Mouse (Mus musculus) thymus, adult 2 months (tissue): ENCODE data around the gene Grik5. TPM values are rescaled to one million over a fixed set of nuclear protein-coding genes. Genes with fewer than 3 reads are reported as not detected.

ENCODE experiments used
- DNase-seq: peaks from one replicate; pipeline ENCODE4 v3.0.0; 2021
- H3K27ac ChIP-seq: fragments of 200-500 bp; 2 replicates; pipeline ENCODE4 v1.5.1; 2012; ENCODE audit warnings: low read length, control low read depth; ENCODE audit not compliant: control insufficient read depth, insufficient read depth
- H3K27me3 ChIP-seq: fragments of 200-500 bp; 2 replicates; pipeline ENCODE4 v1.6.1; 2012; ENCODE audit warnings: mild to moderate bottlenecking, low read length, moderate library complexity, mixed read lengths; ENCODE audit not compliant: control insufficient read depth, insufficient read depth
- H3K36me3 ChIP-seq: fragments of 200-500 bp; 2 replicates; pipeline ENCODE4 v1.6.1; 2012; ENCODE audit warnings: mild to moderate bottlenecking, low read length, moderate library complexity; ENCODE audit not compliant: control insufficient read depth, insufficient read depth
- H3K4me1 ChIP-seq: fragments of 200-500 bp; replicated peaks from 2 replicates; pipeline ENCODE4 v1.6.1; 2012; ENCODE audit warnings: low read length; ENCODE audit not compliant: control insufficient read depth, insufficient read depth
- H3K4me3 ChIP-seq: fragments of 200-500 bp; 2 replicates; pipeline ENCODE4 v1.5.1; 2012; ENCODE audit warnings: mild to moderate bottlenecking, low read length, control low read depth, moderate library complexity; ENCODE audit not compliant: control insufficient read depth, insufficient read depth
- CTCF ChIP-seq: fragments of 200-500 bp; IDR thresholded peaks from 2 replicates; pipeline ENCODE4 v1.5.1; 2012; ENCODE audit warnings: mild to moderate bottlenecking, control low read depth, low read length, moderate library complexity, borderline replicate concordance; ENCODE audit not compliant: control insufficient read depth, poor library complexity, insufficient read depth; ENCODE audit errors: extremely low read depth
- POLR2A ChIP-seq: fragments of 200-500 bp; IDR thresholded peaks from 2 replicates; pipeline ENCODE4 v1.6.1; 2012; ENCODE audit warnings: mild to moderate bottlenecking, low read length, control low read depth, moderate library complexity; ENCODE audit not compliant: control insufficient read depth, poor library complexity, insufficient read depth; ENCODE audit errors: extremely low read depth
- WGBS: fragments of 180-500 bp; shearing (Covaris S2); methylation state at CpG from one replicate; pipeline ENCODE4 v1.1.7; 2018; 5-methylcytosine and 5-hydroxymethylcytosine counted together
- polyA plus RNA-seq: library from polyadenylated mRNA; depleted of rRNA; stranded (reverse); fragments of >200 nt; gene quantifications from 2 replicates; pipeline ENCODE4 v1.2.3, GENCODE M21; 2012

The Grik5 gene
- polyA plus RNA-seq, 1 experiment: 19.1 TPM

GRCm38 (mm10) chr7:24984307-24984706 lies 87.8 kb downstream of the Grik5 start:
- WGBS: 100% methylated on average over 2 of the region's 2 CpGs
- TF ChIP-seq CTCF: no peak
- TF ChIP-seq POLR2A: no peak
- Histone ChIP-seq H3K4me1 (peaks cover 7% of the 10 kb centered on the region), H3K27me3 (no peaks in the 10 kb centered on the region), H3K36me3 (no peaks in the 10 kb centered on the region), H3K4me3 (no peak overlapping the region), H3K27ac (no peak overlapping the region)
- no peak for DNase-seq

- H3K36me3 ChIP-seq: no peaks in the 10 kb centered on the region
- H3K4me1 ChIP-seq: peaks cover 11% of the 10 kb centered on the region
- no peak overlapping the region for H3K4me3 ChIP-seq
- WGBS: 93% methylated on average over 5 of the region's 5 CpGs
- no peak overlapping the region for H3K27ac ChIP-seq
- H3K27me3 ChIP-seq: no peaks in the 10 kb centered on the region
- no peak for TF ChIP-seq POLR2A
- TF ChIP-seq CTCF: no peak
- DNase-seq: no peak
Measured at GRCm38 (mm10) chr7:24983396-24983795, 88.8 kb downstream of the Grik5 start.

- H3K27ac ChIP-seq: no peak overlapping the region
- no peaks in the 10 kb centered on the region for H3K27me3 ChIP-seq
- WGBS: 93% methylated on average over 7 of the region's 7 CpGs
- H3K36me3 ChIP-seq: no peaks in the 10 kb centered on the region
- no peak overlapping the region for H3K4me3 ChIP-seq
- no peak for DNase-seq
- peaks cover 6% of the 10 kb centered on the region; the same call in 1 of the 2 replicates for H3K4me1 ChIP-seq
- TF ChIP-seq POLR2A (no peak), CTCF (no peak)
Measured at GRCm38 (mm10) chr7:24980439-24980838, 91.7 kb downstream of the Grik5 start.

GRCm38 (mm10) chr7:24978781-24979180 lies 93.4 kb downstream of the Grik5 start:
- 15% methylated on average over 7 of the region's 7 CpGs for WGBS

GRCm38 (mm10) chr7:24974893-24975595 lies 97.1 kb downstream of the Grik5 start:
- peak; percentile 35 for DNase-seq
- peaks cover 16% of the 10 kb centered on the region for H3K4me1 ChIP-seq
- no peak overlapping the region for H3K4me3 ChIP-seq

More at GRCm38 (mm10) chr7:24978781-24979180, 93.4 kb downstream of the Grik5 start:
- H3K36me3 ChIP-seq: no peaks in the 10 kb centered on the region
- no peak overlapping the region for H3K4me3 ChIP-seq
- TF ChIP-seq POLR2A: no peak
- TF ChIP-seq CTCF: no peak
- H3K27me3 ChIP-seq: no peaks in the 10 kb centered on the region
- no peak overlapping the region for H3K27ac ChIP-seq
- H3K4me1 ChIP-seq: peaks cover 11% of the 10 kb centered on the region; the same call in 1 of the 2 replicates
- DNase-seq: no peak

GRCm38 (mm10) chr7:24973902-24974301 lies 98.2 kb downstream of the Grik5 start:
- Histone ChIP-seq H3K4me3 (no peak overlapping the region), H3K27me3 (no peaks in the 10 kb centered on the region), H3K27ac (no peak overlapping the region), H3K4me1 (peaks cover 16% of the 10 kb centered on the region), H3K36me3 (no peaks in the 10 kb centered on the region)
- WGBS: 90% methylated on average over 5 of the region's 5 CpGs
- DNase-seq: no peak
- TF ChIP-seq POLR2A (no peak), CTCF (no peak)

More at GRCm38 (mm10) chr7:24974893-24975595, 97.1 kb downstream of the Grik5 start:
- TF ChIP-seq CTCF (peak; percentile 83), POLR2A (no peak)
- Histone ChIP-seq H3K27ac (no peak overlapping the region), H3K27me3 (no peaks in the 10 kb centered on the region), H3K36me3 (no peaks in the 10 kb centered on the region)
- WGBS: 21% methylated on average over 9 of the region's 9 CpGs

GRCm38 (mm10) chr7:24973208-24973607 lies 98.9 kb downstream of the Grik5 start:
- peaks cover 11% of the 10 kb centered on the region for H3K4me1 ChIP-seq
- 95% methylated on average over 4 of the region's 4 CpGs for WGBS
- no peak overlapping the region for H3K27ac ChIP-seq
- H3K36me3 ChIP-seq: no peaks in the 10 kb centered on the region
- H3K4me3 ChIP-seq: no peak overlapping the region
- no peak for DNase-seq
- TF ChIP-seq CTCF (no peak), POLR2A (no peak)
- H3K27me3 ChIP-seq: no peaks in the 10 kb centered on the region
